Mouse (Mus musculus): Measurements from ENCODE around the gene Olfr237-ps1.
"Not testable (repeated sequence)": the region's sequence is repeated elsewhere in the genome, so short reads cannot be mapped to it uniquely, and the experiment has no call there.

The Olfr237-ps1 gene

DNA sequence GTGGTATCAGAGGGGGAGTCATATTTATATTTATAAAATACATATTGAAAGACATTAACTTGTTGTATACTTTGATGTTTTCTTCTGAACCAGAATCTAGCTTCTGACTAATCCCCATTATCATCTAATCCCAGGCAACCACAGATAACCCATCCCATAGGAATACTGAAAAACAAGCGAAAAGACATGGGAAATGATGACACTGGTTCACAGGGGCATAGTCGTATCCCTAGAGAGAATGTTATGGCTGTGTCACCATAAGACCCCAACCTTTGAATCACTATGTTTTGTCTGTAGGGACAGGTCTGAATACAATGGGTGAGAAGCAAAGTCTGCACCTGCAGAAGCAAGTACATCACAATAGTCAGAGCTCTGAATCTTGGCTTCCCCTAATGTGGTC, at the start of gene Olfr237-ps1:
Gene Olfr237-ps1 (plus strand): TSS at position 301 of the 400 bp plus-strand sequence.
- in situ Hi-C loops (cut with MboI, MseI) = not testable (repeated sequence)

DNA sequence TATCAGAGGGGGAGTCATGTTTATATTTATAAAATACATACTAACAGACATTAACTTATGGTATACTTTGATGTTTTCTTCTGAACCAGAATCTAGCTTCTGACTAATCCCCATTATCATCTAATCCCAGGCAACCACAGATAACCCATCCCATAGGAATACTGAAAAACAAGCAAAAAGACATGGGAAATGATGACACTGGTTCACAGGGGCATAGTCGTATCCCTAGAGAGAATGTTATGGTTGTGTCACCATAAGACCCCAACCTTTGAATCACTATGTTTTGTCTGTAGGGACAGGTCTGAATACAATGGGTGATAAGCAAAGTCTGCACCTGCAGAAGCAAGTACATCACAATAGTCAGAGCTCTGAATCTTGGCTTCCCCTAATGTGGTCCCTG, 40.3 kb upstream of the Olfr237-ps1 start, which contains the start of gene Olfr441:
Gene Olfr441 (plus strand): TSS at position 301 of the 400 bp plus-strand sequence.
- in situ Hi-C loops (cut with MboI, MseI) = not testable (repeated sequence)

DNA sequence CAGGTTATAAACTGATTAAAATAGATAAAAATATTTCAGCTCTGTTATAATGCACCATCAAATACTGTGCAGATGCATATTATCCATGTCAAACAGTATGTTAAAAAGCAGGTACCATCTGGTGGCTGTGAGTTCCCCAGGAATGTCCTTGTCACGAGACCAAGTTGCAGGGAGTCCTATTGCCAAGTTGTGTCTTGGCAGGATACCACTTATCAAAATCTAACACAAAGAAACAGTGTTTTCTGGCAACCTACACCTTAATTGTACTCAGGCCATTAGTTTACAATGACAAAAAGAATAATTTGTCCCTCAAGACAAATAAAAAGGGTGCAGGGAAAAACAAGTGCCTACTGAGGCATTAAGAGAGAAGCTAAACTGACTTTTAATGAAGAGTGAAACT, 13.1 kb downstream of the Olfr237-ps1 start:
- in situ Hi-C loops (cut with MboI, MseI) = no loop called here

GRCm38 (mm10) chr6:43162982-43163381, 16.6 kb downstream of the Olfr237-ps1 start, which contains the start of gene Olfr437:
Gene Olfr437 (plus strand): TSS chr6:43163282.
- in situ Hi-C loops (cut with MboI, MseI) = no loop called here

DNA sequence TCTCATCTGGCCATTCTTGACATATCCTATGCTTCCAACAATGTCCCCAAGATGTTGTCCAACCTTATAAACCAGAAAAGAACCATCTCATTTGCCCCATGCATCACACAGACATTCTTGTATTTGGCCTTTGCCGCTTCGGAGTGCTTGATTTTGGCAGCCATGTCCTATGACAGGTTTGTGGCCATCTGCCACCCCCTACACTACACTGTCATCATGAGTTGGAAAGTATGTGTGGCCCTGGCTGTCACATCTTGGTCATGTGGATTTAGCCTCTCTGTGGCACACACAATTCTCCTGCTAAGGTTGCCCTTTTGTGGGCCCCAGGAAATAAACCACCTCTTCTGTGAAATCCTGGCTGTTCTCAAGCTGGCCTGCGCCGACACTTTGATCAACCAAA, 20.9 kb downstream of the Olfr237-ps1 start:
- in situ Hi-C loops (cut with MboI, MseI) = no loop called here

DNA sequence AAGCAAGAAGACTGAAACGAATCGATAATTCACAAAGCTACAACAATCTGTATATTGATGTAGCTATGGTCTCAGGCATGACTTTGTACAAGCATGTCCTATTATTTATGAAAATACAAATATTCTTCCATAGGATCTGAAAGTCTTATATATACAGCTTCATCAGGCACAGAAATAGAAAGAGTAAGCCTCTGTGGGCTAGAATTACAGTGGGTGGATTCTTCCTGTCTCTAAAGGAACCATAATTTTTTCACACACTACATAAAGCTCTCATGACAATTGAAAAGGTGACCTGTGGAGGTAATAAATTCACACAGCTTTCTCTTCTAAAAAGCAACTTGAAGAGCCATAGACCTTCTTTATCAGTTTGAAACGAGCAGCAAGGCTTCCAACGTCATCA, 25.5 kb downstream of the Olfr237-ps1 start, which contains the start of gene Olfr13:
Gene Olfr13 (plus strand): TSS at position 301 of the 400 bp plus-strand sequence.
- in situ Hi-C loops (cut with MboI, MseI) = no loop called here

GRCm38 (mm10) chr6:43178129-43178528, 31.8 kb downstream of the Olfr237-ps1 start:
- in situ Hi-C loops (cut with MboI, MseI) = no loop called here

GRCm38 (mm10) chr6:43178584-43179501, 32.5 kb downstream of the Olfr237-ps1 start:
- in situ Hi-C loops (cut with MboI, MseI) = no loop called here

GRCm38 (mm10) chr6:43190986-43191385, 44.6 kb downstream of the Olfr237-ps1 start:
- in situ Hi-C loops (cut with MboI, MseI) = no loop called here

DNA sequence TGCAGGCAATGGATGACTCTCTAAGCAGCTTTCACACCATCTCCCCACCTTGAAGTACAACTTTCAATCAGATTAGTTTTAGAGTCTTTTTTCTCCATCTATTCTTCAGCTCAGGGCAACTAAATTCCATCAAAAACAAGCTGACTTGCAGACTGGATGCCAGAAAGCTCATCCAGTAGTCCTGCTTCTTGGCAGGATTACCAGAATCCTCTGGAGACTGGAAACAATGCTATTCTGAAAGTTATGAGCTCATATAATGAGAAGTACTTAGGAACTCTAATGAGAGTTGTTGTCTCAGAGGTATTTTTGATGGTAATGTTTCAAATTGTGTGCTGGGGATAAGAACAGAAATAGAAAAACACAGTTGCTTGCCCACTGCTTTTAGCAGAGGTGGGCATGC, 50.4 kb downstream of the Olfr237-ps1 start, which contains the start of gene Olfr435:
Gene Olfr435 (plus strand): TSS at position 366 of the 400 bp plus-strand sequence.
- in situ Hi-C loops (cut with MboI, MseI) = no loop called here

- in situ Hi-C loops (cut with MboI, MseI) = no loop called here
These were observed 51.7 kb downstream of the Olfr237-ps1 start for GRCm38 (mm10) chr6:43198094-43198493.

- in situ Hi-C loops (cut with MboI, MseI) = no loop called here
These were observed 56.4 kb downstream of the Olfr237-ps1 start for GRCm38 (mm10) chr6:43202786-43203185.

DNA sequence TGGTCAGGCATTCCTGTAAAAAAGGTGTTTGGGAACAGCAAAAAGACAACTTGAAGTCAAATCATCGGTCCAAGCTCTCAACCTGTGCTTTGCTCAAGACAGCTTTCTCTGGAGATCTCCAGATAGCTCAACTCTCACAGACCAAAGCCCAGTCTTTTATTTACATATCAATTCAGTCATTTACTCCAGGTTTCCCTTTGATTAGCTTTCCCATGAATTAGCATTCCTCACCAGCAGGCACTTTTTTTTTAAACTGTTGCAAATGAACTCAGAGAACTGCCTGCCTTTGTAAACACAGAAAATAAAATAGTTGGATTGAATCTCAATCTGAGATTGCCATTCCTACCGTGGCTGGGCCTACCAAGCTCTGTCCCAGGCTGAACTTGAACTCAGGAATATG, 59.0 kb downstream of the Olfr237-ps1 start:
- in situ Hi-C loops (cut with MboI, MseI) = no loop called here

Measured in T-helper 1 cell (primary cell).